Mouse (Mus musculus): ENCODE data around the gene Rarb. TPM values are rescaled to one million over a fixed set of nuclear protein-coding genes. Genes with fewer than 3 reads are reported as not detected.
A peak's percentile ranks its signal among the peaks of the same experiment; 100 is the strongest.

Rarb gene
- total and polyA plus RNA-seq, 3 experiments, result 0.04 TPM; not detected in 2

- no peaks in the 10 kb centered on the region for H3K27me3 ChIP-seq (replicated peaks)
- peaks cover 0 to 17% of the 10 kb centered on the region in 2 experiments; a peak in 1 of 4 replicates for H3K4me1 ChIP-seq (ENCODE audit: control insufficient read depth in 1 of 2, insufficient read depth in 2 of 2)
- H3K79me2 ChIP-seq (replicated peaks; ENCODE audit: control insufficient read depth, extremely low read depth, insufficient read depth, poor library complexity, severe bottlenecking), result no peaks in the 10 kb centered on the region
- in situ Hi-C loops (cut with MboI; ENCODE audit: low pct_ligation_motif_present, low pct_unique_long_range_greater_than_20kb, low sequenced_read_pairs), result no loop called here
- no peak overlapping the region for H3K9ac ChIP-seq (ENCODE audit: insufficient read depth, low read depth)
- no peak overlapping the region for H3K27ac ChIP-seq (ENCODE audit: insufficient read depth, low read depth)
- H3K4me3 ChIP-seq (replicated peaks in 1 of 3; ENCODE audit: low read depth in 2 of 3, low read length in 2 of 3, poor library complexity in 1 of 3), result no peak overlapping the region
- H3K9me3 ChIP-seq (replicated peaks; ENCODE audit: low read length), result no peaks in the 10 kb centered on the region
- peak; percentile 31 for DNase-seq (ENCODE audit: extremely low read depth)
- peaks cover 10 to 35% of the 10 kb centered on the region in 2 experiments for H3K36me3 ChIP-seq (replicated peaks in 1 of 2; ENCODE audit: control insufficient read depth in 1 of 2, insufficient read depth in 1 of 2, low read length in 1 of 2)
- dilution Hi-C loops (cut with MboI; ENCODE audit: extremely low pct_ligation_motif_present, extremely low pct_unique_long_range_greater_than_20kb, low sequenced_read_pairs), result no loop called here
- no peak overlapping the region for H3K4me2 ChIP-seq (ENCODE audit: insufficient read depth, low read depth, poor library complexity, severe bottlenecking)
- TF ChIP-seq JUND (conservative IDR thresholded peaks at IDR 0.05; ENCODE audit: low read depth, low read length) (peak; percentile 48; the same call in 1 of the 2 replicates), ELF1 (IDR thresholded peaks at IDR 0.05; ENCODE audit: low read depth, low read length) (no peak), IRF4 (IDR thresholded peaks at IDR 0.05; ENCODE audit: low read depth, low read length) (peak; percentile 56), SIN3A (IDR thresholded peaks at IDR 0.05; ENCODE audit: low read length) (no peak), EP300 (IDR thresholded peaks at IDR 0.05; ENCODE audit: low read length) (peak; percentile 34; the same call in 1 of the 2 replicates), JUN (IDR thresholded peaks at IDR 0.05; ENCODE audit: insufficient read depth, low read depth, low read length) (no peak; the same call in 1 of the 2 replicates), CTCF (conservative IDR thresholded peaks at IDR 0.05 in 1 of 2, IDR thresholded peaks at IDR 0.05 in 1 of 2; ENCODE audit: low read depth in 2 of 2, low read length in 2 of 2) (no peak), RCOR1 (conservative IDR thresholded peaks at IDR 0.05; ENCODE audit: low read depth, low read length) (no peak)
Measured at GRCm38 (mm10) chr14:16433206-16433605, 385.8 kb downstream of the Rarb start.

- DNase-seq (ENCODE audit: extremely low read depth), result peak; percentile 57
- peaks cover 0 to 21% of the 10 kb centered on the region in 2 experiments; a peak in 1 of 4 replicates for H3K4me1 ChIP-seq (ENCODE audit: control insufficient read depth in 1 of 2, insufficient read depth in 2 of 2)
- in situ Hi-C loops (cut with MboI; ENCODE audit: low pct_ligation_motif_present, low pct_unique_long_range_greater_than_20kb, low sequenced_read_pairs), result no loop called here
- no peak overlapping the region; the same call in 1 of the 2 replicates for H3K4me2 ChIP-seq (ENCODE audit: insufficient read depth, low read depth, poor library complexity, severe bottlenecking)
- H3K9me3 ChIP-seq (replicated peaks; ENCODE audit: low read length), result no peaks in the 10 kb centered on the region
- no peaks in the 10 kb centered on the region for H3K27me3 ChIP-seq (replicated peaks)
- dilution Hi-C loops (cut with MboI; ENCODE audit: extremely low pct_ligation_motif_present, extremely low pct_unique_long_range_greater_than_20kb, low sequenced_read_pairs), result no loop called here
- H3K36me3 ChIP-seq (replicated peaks in 1 of 2; ENCODE audit: control insufficient read depth in 1 of 2, insufficient read depth in 1 of 2, low read length in 1 of 2), result peaks cover 10 to 36% of the 10 kb centered on the region in 2 experiments
- H3K9ac ChIP-seq (ENCODE audit: insufficient read depth, low read depth), result no peak overlapping the region
- H3K4me3 ChIP-seq (replicated peaks in 1 of 3; ENCODE audit: low read depth in 2 of 3, low read length in 2 of 3, poor library complexity in 1 of 3), result no peak overlapping the region
- H3K27ac ChIP-seq (ENCODE audit: insufficient read depth, low read depth), result no peak overlapping the region
- TF ChIP-seq E2F4 (IDR thresholded peaks at IDR 0.05; ENCODE audit: insufficient replicate concordance, low read depth, low read length), result no peak
- TF ChIP-seq EP300 (IDR thresholded peaks at IDR 0.05; ENCODE audit: low read length), result peak; percentile 95
- TF ChIP-seq CTCF (conservative IDR thresholded peaks at IDR 0.05 in 1 of 2, IDR thresholded peaks at IDR 0.05 in 1 of 2; ENCODE audit: low read depth in 2 of 2, low read length in 2 of 2), result no peak
- no peak for TF ChIP-seq MYC (IDR thresholded peaks at IDR 0.05; ENCODE audit: low read depth, low read length)
- peak; percentile 67; the same call in 1 of the 2 replicates for TF ChIP-seq IRF4 (IDR thresholded peaks at IDR 0.05; ENCODE audit: low read depth, low read length)
- no peak for TF ChIP-seq MAFK (IDR thresholded peaks at IDR 0.05; ENCODE audit: insufficient replicate concordance, low read length)
- TF ChIP-seq NRF1 (IDR thresholded peaks at IDR 0.05; ENCODE audit: low read depth, low read length), result no peak
- no peak for TF ChIP-seq MEF2A (IDR thresholded peaks at IDR 0.05; ENCODE audit: borderline replicate concordance, low read depth, low read length)
- H3K79me2 ChIP-seq (replicated peaks; ENCODE audit: control insufficient read depth, extremely low read depth, insufficient read depth, poor library complexity, severe bottlenecking), result no peaks in the 10 kb centered on the region
Measured at GRCm38 (mm10) chr14:16432550-16432949, 386.4 kb downstream of the Rarb start.

All from CH12.LX (cell line).